Mouse (Mus musculus) midbrain, postnatal 0 days (tissue): ENCODE results near the gene Riox2. TPM values are rescaled to one million over a fixed set of nuclear protein-coding genes. Genes with fewer than 3 reads are reported as not detected.

ENCODE experiments used
- ATAC-seq: fragments of 200-750 bp; cut with Nextera tagmentation; 2 replicates; pipeline ENCODE4 v1.8.0; 2017; ENCODE audit warnings: moderate number of reproducible peaks, mild to moderate bottlenecking, moderate TSS enrichment, moderate library complexity; ENCODE audit not compliant: low FRiP score
- DNase-seq: peaks from one replicate; pipeline ENCODE4 v3.0.0-alpha.2; 2015; ENCODE audit warnings: low spot score
- H3K27ac ChIP-seq: fragments of 300-500 bp; sonication (generic); 2 replicates; pipeline ENCODE4 v1.5.1; 2014; ENCODE audit warnings: low read depth, mild to moderate bottlenecking, low read length, mixed read lengths
- H3K27me3 ChIP-seq: fragments of 300-500 bp; sonication (generic); 2 replicates; pipeline ENCODE4 v1.6.1; 2014; ENCODE audit warnings: low read length, control low read depth, mixed read lengths; ENCODE audit not compliant: insufficient read depth
- H3K36me3 ChIP-seq: fragments of 300-500 bp; sonication (generic); 2 replicates; pipeline ENCODE4 v1.6.1; 2014; ENCODE audit warnings: low read length, control low read depth, mixed read lengths; ENCODE audit not compliant: insufficient read depth
- H3K4me1 ChIP-seq: fragments of 300-500 bp; sonication (generic); 2 replicates; pipeline ENCODE4 v1.6.1; 2014; ENCODE audit warnings: mild to moderate bottlenecking, control low read depth, antibody characterized with exemption, low read length, mixed read lengths; ENCODE audit not compliant: insufficient read depth
- H3K4me2 ChIP-seq: fragments of 300-500 bp; sonication (generic); 2 replicates; pipeline ENCODE4 v1.6.1; 2014; ENCODE audit warnings: low read depth, mild to moderate bottlenecking, low read length, mixed read lengths; ENCODE audit not compliant: poor library complexity, severe bottlenecking
- H3K4me3 ChIP-seq: fragments of 300-500 bp; sonication (generic); 2 replicates; pipeline ENCODE4 v1.5.1; 2014; ENCODE audit warnings: low read depth, mild to moderate bottlenecking, low read length, moderate library complexity
- H3K9ac ChIP-seq: fragments of 300-500 bp; sonication (generic); replicated peaks from 2 replicates; pipeline ENCODE4 v1.6.1; 2014; ENCODE audit warnings: mild to moderate bottlenecking, low read length, moderate library complexity, mixed read lengths; ENCODE audit not compliant: poor library complexity, severe bottlenecking
- H3K9me3 ChIP-seq: fragments of 300-500 bp; sonication (generic); 2 replicates; pipeline ENCODE4 v1.6.1; 2016; ENCODE audit warnings: low read length, control low read depth
- CTCF ChIP-seq: IDR thresholded peaks from 2 replicates; pipeline ENCODE4 v1.5.1; 2016; ENCODE audit warnings: antibody characterized with exemption, mild to moderate bottlenecking
- WGBS: fragments of 180-500 bp; shearing (Covaris S2); extraction: QIAGEN DNeasy Blood & Tissue Kit; methylation state at CpG from one replicate; pipeline ENCODE4 v1.1.7; 2014; 5-methylcytosine and 5-hydroxymethylcytosine counted together
- polyA plus RNA-seq: library from polyadenylated mRNA; unstranded; fragments of >200 nt; fragmentation: Nextera tagmentation; extraction: Ambion mirVana; gene quantifications from 2 replicates; pipeline ENCODE4 v1.2.1, GENCODE M21; 2015
- total RNA-seq: library from RNA; depleted of rRNA; stranded (reverse); fragments of >200 nt; gene quantifications from 2 replicates; pipeline ENCODE4 v1.2.3, GENCODE M21; 2014; rRNA removed

Riox2 gene
- total and polyA plus RNA-seq, 2 experiments from 2014 or later, result 5.1 to 11.1 TPM

DNA sequence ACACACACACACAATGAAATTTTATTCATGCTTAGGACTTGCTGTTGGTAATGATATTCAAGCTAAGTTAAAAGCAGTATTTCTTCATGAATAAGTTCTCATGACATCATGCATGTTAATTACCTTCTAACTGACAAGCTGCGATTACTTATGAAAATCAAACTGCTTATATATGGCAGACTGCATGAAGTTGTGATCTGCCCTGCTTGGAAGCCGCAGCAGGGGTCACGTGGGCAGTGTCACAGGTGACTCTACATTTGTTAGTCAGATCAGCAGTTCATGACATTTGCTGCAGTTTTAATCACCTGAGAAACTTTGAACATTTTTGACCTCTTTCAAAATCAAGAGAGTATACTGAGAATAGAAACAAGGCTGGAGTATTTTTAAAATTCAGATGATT lies 69.4 kb downstream of the Riox2 start:
- Histone ChIP-seq H3K36me3 (no peaks in the 10 kb centered on the region), H3K4me1 (no peaks in the 10 kb centered on the region), H3K27me3 (no peaks in the 10 kb centered on the region), H3K27ac (no peak overlapping the region), H3K9ac (no peak overlapping the region), H3K9me3 (no peaks in the 10 kb centered on the region), H3K4me3 (no peak overlapping the region), H3K4me2 (no peak overlapping the region)
- no peak for ATAC-seq
- DNase-seq, result no peak
- no peak for TF ChIP-seq CTCF
- 81% methylated on average over 3 of the region's 3 CpGs for WGBS

DNA sequence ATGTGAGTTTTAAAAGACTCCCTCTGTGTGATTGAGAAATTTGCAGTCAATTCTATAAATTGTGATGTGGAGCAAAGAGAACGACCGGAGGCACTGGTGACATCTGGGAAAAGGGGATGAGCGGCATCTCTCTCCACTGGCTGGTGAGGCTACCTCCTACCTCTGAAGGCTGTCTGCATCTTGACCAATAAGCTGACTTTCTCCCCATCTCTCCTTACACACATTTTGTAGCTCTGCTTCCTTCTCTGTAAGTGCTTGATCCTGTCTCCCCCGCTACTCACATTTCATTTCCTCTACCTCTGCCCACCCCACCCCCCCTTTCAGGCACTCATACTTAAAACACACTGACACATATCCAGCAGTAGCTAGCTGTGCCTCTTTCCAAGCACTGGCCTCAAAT lies 69.8 kb downstream of the Riox2 start:
- Histone ChIP-seq H3K4me2 (no peak overlapping the region), H3K36me3 (no peaks in the 10 kb centered on the region), H3K9ac (no peak overlapping the region), H3K27ac (no peak overlapping the region), H3K9me3 (no peaks in the 10 kb centered on the region), H3K4me1 (no peaks in the 10 kb centered on the region), H3K4me3 (no peak overlapping the region), H3K27me3 (no peaks in the 10 kb centered on the region)
- no peak for TF ChIP-seq CTCF
- DNase-seq (no peak), ATAC-seq (no peak)
- 72% methylated on average over 4 of the region's 4 CpGs for WGBS

Other genes with a start within 250 kb of the Riox2 start
- not detected in 2 replicates for gene Olfr201, start 199.1 kb upstream of the Riox2 start, total RNA-seq
- not detected in 2 replicates for gene Olfr201, start 199.1 kb upstream of the Riox2 start, polyA plus RNA-seq
- not detected in 2 replicates for gene Olfr202, start 185.0 kb upstream of the Riox2 start, total RNA-seq
- gene Olfr202, start 185.0 kb upstream of the Riox2 start, polyA plus RNA-seq, result not detected in 2 replicates
- not detected in 2 replicates for gene Olfr203, start 172.9 kb upstream of the Riox2 start, total RNA-seq
- not detected in 2 replicates for gene Olfr203, start 172.9 kb upstream of the Riox2 start, polyA plus RNA-seq
- not detected in 2 replicates for gene Olfr204, start 153.5 kb upstream of the Riox2 start, total RNA-seq
- not detected in 2 replicates for gene Olfr204, start 153.5 kb upstream of the Riox2 start, polyA plus RNA-seq
- not detected in 2 replicates for gene Olfr205, start 140.6 kb upstream of the Riox2 start, total RNA-seq
- gene Olfr205, start 140.6 kb upstream of the Riox2 start, polyA plus RNA-seq, result not detected in 2 replicates
- not detected in 2 replicates for gene Olfr206, start 122.5 kb upstream of the Riox2 start, total RNA-seq
- not detected in 2 replicates for gene Olfr206, start 122.5 kb upstream of the Riox2 start, polyA plus RNA-seq
- not detected in 2 replicates for gene Olfr209, start 107.8 kb upstream of the Riox2 start, total RNA-seq
- not detected in 2 replicates for gene Olfr209, start 107.8 kb upstream of the Riox2 start, polyA plus RNA-seq
- gene Gabrr3, start 64.4 kb upstream of the Riox2 start, total RNA-seq, result 0.14 and 0.16 TPM in 2 replicates
- not detected in 2 replicates for gene Gabrr3, start 64.4 kb upstream of the Riox2 start, polyA plus RNA-seq
- gene Crybg3, start 129.2 kb downstream of the Riox2 start, total RNA-seq, result 3.3 and 4.0 TPM in 2 replicates
- 0.69 and 1.1 TPM in 2 replicates for gene Crybg3, start 129.2 kb downstream of the Riox2 start, polyA plus RNA-seq
- 29.2 and 30.7 TPM in 2 replicates for gene Arl6, start 167.6 kb downstream of the Riox2 start, total RNA-seq
- gene Arl6, start 167.6 kb downstream of the Riox2 start, polyA plus RNA-seq, result 62.0 and 63.1 TPM in 2 replicates